Mouse (Mus musculus): ENCODE measurements around the gene Aplp2. TPM values are rescaled to one million over a fixed set of nuclear protein-coding genes. Genes with fewer than 3 reads are reported as not detected.

Gene Aplp2
- polyA plus RNA-seq, 1 experiment from 2014 or later, result 233 TPM

- 92% methylated on average over 11 of the region's 11 CpGs for WGBS
- no peak overlapping the region for H3K4me3 ChIP-seq (ENCODE audit: low read depth, low read length)
- H3K36me3 ChIP-seq (ENCODE audit: control insufficient read depth, insufficient read depth, low read length), result no peaks in the 10 kb centered on the region
- H3K4me2 ChIP-seq, result no peak overlapping the region
- ATAC-seq (ENCODE audit: low FRiP score), result no peak
- DNase-seq (ENCODE audit: low spot score, missing footprints), result no peak
- H3K9ac ChIP-seq (ENCODE audit: low read length), result no peak overlapping the region
- no peaks in the 10 kb centered on the region for H3K4me1 ChIP-seq (ENCODE audit: control insufficient read depth, insufficient read depth, low read length)
- no peak overlapping the region for H3K27ac ChIP-seq (ENCODE audit: low read depth, low read length)
- no peaks in the 10 kb centered on the region for H3K27me3 ChIP-seq (ENCODE audit: control insufficient read depth, insufficient read depth, low read length)
- H3K9me3 ChIP-seq (ENCODE audit: control insufficient read depth, low read length), result no peaks in the 10 kb centered on the region
Observed at GRCm38 (mm10) chr9:31117088-31117487, 94.5 kb downstream of the Aplp2 start.

- Histone ChIP-seq H3K9me3 (ENCODE audit: control insufficient read depth, low read length) (no peaks in the 10 kb centered on the region), H3K27me3 (ENCODE audit: control insufficient read depth, insufficient read depth, low read length) (no peaks in the 10 kb centered on the region), H3K36me3 (ENCODE audit: control insufficient read depth, insufficient read depth, low read length) (no peaks in the 10 kb centered on the region), H3K27ac (ENCODE audit: low read depth, low read length) (no peak overlapping the region), H3K4me3 (ENCODE audit: low read depth, low read length) (no peak overlapping the region), H3K9ac (ENCODE audit: low read length) (no peak overlapping the region), H3K4me1 (ENCODE audit: control insufficient read depth, insufficient read depth, low read length) (no peaks in the 10 kb centered on the region), H3K4me2 (no peak overlapping the region)
- ATAC-seq (ENCODE audit: low FRiP score), result no peak
- DNase-seq (ENCODE audit: low spot score, missing footprints), result no peak
Observed at GRCm38 (mm10) chr9:31115586-31115985, 96.0 kb downstream of the Aplp2 start.

- H3K27ac ChIP-seq (ENCODE audit: low read depth, low read length), result no peak overlapping the region
- H3K4me1 ChIP-seq (ENCODE audit: control insufficient read depth, insufficient read depth, low read length), result no peaks in the 10 kb centered on the region
- H3K4me2 ChIP-seq, result no peak overlapping the region
- DNase-seq (ENCODE audit: low spot score, missing footprints) (no peak), ATAC-seq (ENCODE audit: low FRiP score) (no peak)
- H3K4me3 ChIP-seq (ENCODE audit: low read depth, low read length), result no peak overlapping the region
- no peak overlapping the region for H3K9ac ChIP-seq (ENCODE audit: low read length)
- H3K27me3 ChIP-seq (ENCODE audit: control insufficient read depth, insufficient read depth, low read length), result no peaks in the 10 kb centered on the region
- no peaks in the 10 kb centered on the region for H3K36me3 ChIP-seq (ENCODE audit: control insufficient read depth, insufficient read depth, low read length)
- H3K9me3 ChIP-seq (ENCODE audit: control insufficient read depth, low read length), result no peaks in the 10 kb centered on the region
- 91% methylated on average over 8 of the region's 8 CpGs for WGBS
Observed at GRCm38 (mm10) chr9:31108464-31108863, 103.2 kb downstream of the Aplp2 start.

Other genes starting within 250 kb of the Aplp2 start
- 4.5 and 5.7 TPM in 2 replicates for gene Zbtb44, start 181.2 kb downstream of the Aplp2 start, polyA plus RNA-seq (2014; fragmentation: Nextera tagmentation; extraction: Ambion mirVana)
- gene St14, start 80.0 kb downstream of the Aplp2 start, polyA plus RNA-seq (2014; fragmentation: Nextera tagmentation; extraction: Ambion mirVana), result 0.54 and 0.60 TPM in 2 replicates
- 6.8 and 7.9 TPM in 2 replicates for gene Prdm10, start 68.7 kb upstream of the Aplp2 start, polyA plus RNA-seq (2014; fragmentation: Nextera tagmentation; extraction: Ambion mirVana)
- 19.3 and 19.8 TPM in 2 replicates for gene Nfrkb, start 174.4 kb upstream of the Aplp2 start, polyA plus RNA-seq (2014; fragmentation: Nextera tagmentation; extraction: Ambion mirVana)

Data from midbrain, embryonic 11.5 days (tissue).